Mouse (Mus musculus) MEL (cell line): Measurements from ENCODE around the gene Timmdc1.

Experiments used
- CHD2 ChIP-seq: IDR thresholded peaks from 2 replicates; pipeline ENCODE4 v1.6.1; 2011; ENCODE audit warnings: low read length, improper control_type of control experiment
- MYB ChIP-seq: IDR thresholded peaks from 2 replicates; pipeline ENCODE4 v1.6.1; 2011; ENCODE audit warnings: mild to moderate bottlenecking, low read depth, low read length, improper control_type of control experiment

DNA sequence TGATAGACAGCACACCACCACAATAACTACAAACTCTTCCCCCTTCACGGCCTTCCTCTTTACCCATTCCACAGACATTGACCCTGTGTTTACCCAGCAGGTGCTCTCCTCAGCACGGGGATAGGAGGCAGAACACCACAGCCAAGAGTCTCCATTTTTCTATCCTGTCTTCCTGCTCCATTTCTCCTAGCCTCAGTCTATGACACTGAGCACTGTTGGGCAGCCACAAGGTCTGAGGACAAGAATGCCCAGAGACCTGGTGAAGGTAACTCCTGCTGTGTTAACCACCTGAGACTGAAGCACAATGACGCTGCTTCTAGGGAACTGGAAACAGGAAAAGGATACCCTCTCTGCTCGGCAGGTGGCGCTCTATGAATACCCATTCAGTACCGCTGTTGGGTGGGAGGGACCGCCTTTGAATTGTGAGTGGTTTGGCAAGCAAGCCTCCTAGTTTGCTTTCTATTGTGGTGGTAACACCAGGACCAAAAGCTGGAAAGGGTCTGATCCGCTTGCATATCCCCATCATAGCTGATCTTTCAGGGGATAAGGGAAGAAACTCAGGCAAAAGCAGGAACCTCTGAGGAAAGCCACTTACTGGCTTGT, 14.2 kb upstream of the Timmdc1 start:
- TF ChIP-seq MYB = no peak
- no peak for TF ChIP-seq CHD2
